In genomic region chr6:17451305-17451704, GRCm38 (mm10) we compare ENCODE assay signal across 21 mouse cellular contexts. TPM values are rescaled to one million over a fixed set of nuclear protein-coding genes. Genes with fewer than 3 reads are reported as not detected.
DNase-seq lines count a peak whose midpoint lies in the region; ATAC-seq and TF ChIP-seq lines count a peak whose summit lies in the region.
"Had no signal": no experiment of that assay in that cellular context is flagged by ENCODE, and none has a peak within 500 bp of the region (broad histone marks: within the 10 kb centered on the region; RNA-seq: fewer than 3 reads in every experiment).

No protein-coding gene starts in this region.

- peaks cover 66% of the 10 kb centered on the region for H3K27me3 ChIP-seq in hindbrain, embryonic 10.5 days (ENCODE audit: insufficient read depth, poor library complexity, severe bottlenecking)
- peaks cover 19% of the 10 kb centered on the region for H3K27me3 ChIP-seq in hindbrain, embryonic 13.5 days
- H3K27me3 ChIP-seq in lung, postnatal 0 days (replicated peaks; ENCODE audit: insufficient read depth, low read length), result no peaks in the 10 kb centered on the region
- no peaks in the 10 kb centered on the region for H3K27me3 ChIP-seq in embryonic facial prominence, embryonic 14.5 days (replicated peaks; ENCODE audit: control insufficient read depth, insufficient read depth, low read length)
- H3K27me3 ChIP-seq: embryonic facial prominence, embryonic 15.5 days; liver, embryonic 13.5 days; lung, embryonic 15.5 days; megakaryocyte, embryonic 14.5 days had no signal

- H3K27ac ChIP-seq in hindbrain, embryonic 10.5 days, result no peak overlapping the region
- H3K27ac ChIP-seq in hindbrain, embryonic 13.5 days, result no peak overlapping the region
- H3K27ac ChIP-seq in lung, postnatal 0 days (ENCODE audit: low read length), result no peak overlapping the region
- H3K27ac ChIP-seq in embryonic facial prominence, embryonic 14.5 days (replicated peaks; ENCODE audit: low read depth, low read length), result no peak overlapping the region
- H3K27ac ChIP-seq: embryonic facial prominence, embryonic 15.5 days; gastrocnemius, adult 2 months; liver, embryonic 13.5 days; lung, embryonic 15.5 days; stomach, postnatal 0 days had no signal

- peaks cover 8% of the 10 kb centered on the region; the same call in 1 of the 2 replicates for H3K4me1 ChIP-seq in hindbrain, embryonic 10.5 days (replicated peaks)
- H3K4me1 ChIP-seq in hindbrain, embryonic 13.5 days (replicated peaks), result no peaks in the 10 kb centered on the region
- no peaks in the 10 kb centered on the region for H3K4me1 ChIP-seq in lung, postnatal 0 days (ENCODE audit: insufficient read depth, low read depth, low read length)
- no peaks in the 10 kb centered on the region for H3K4me1 ChIP-seq in embryonic facial prominence, embryonic 14.5 days (ENCODE audit: control insufficient read depth, insufficient read depth, low read length)
- H3K4me1 ChIP-seq: embryonic facial prominence, embryonic 15.5 days; liver, embryonic 13.5 days; lung, embryonic 15.5 days; megakaryocyte, embryonic 14.5 days had no signal

- H3K4me3 ChIP-seq in hindbrain, embryonic 10.5 days, result no peak overlapping the region
- H3K4me3 ChIP-seq in hindbrain, embryonic 13.5 days, result no peak overlapping the region
- no peak overlapping the region for H3K4me3 ChIP-seq in lung, postnatal 0 days (ENCODE audit: low read depth, low read length)
- H3K4me3 ChIP-seq in embryonic facial prominence, embryonic 14.5 days (ENCODE audit: low read depth, low read length), result no peak overlapping the region
- H3K4me3 ChIP-seq: embryonic facial prominence, embryonic 15.5 days; gastrocnemius, adult 2 months; liver, embryonic 13.5 days; lung, embryonic 15.5 days; megakaryocyte, embryonic 14.5 days had no signal

- 10% methylated on average over 5 of the region's 5 CpGs for WGBS in hindbrain, embryonic 10.5 days
- 6% methylated on average over 5 of the region's 5 CpGs for WGBS in hindbrain, embryonic 13.5 days
- WGBS in lung, postnatal 0 days, result 36% methylated on average over 5 of the region's 5 CpGs
- WGBS in embryonic facial prominence, embryonic 14.5 days, result 33% methylated on average over 5 of the region's 5 CpGs

- intact Hi-C loops in left cerebral cortex, postnatal 10 days (cut with DNase I), result no loop called here

- ATAC-seq in hindbrain, embryonic 13.5 days (ENCODE audit: low FRiP score), result no peak
- peak; percentile 64 for ATAC-seq in lung, postnatal 0 days
- ATAC-seq in embryonic facial prominence, embryonic 14.5 days (ENCODE audit: low read depth), result peak; percentile 41; the same call in 1 of the 2 replicates
- ATAC-seq: forebrain, embryonic 14.5 days; intestine, postnatal 0 days had no signal

- no peaks in the 10 kb centered on the region for H3K9me3 ChIP-seq in hindbrain, embryonic 10.5 days
- no peaks in the 10 kb centered on the region for H3K9me3 ChIP-seq in hindbrain, embryonic 13.5 days
- no peaks in the 10 kb centered on the region for H3K9me3 ChIP-seq in lung, postnatal 0 days (ENCODE audit: low read length)
- H3K9me3 ChIP-seq in embryonic facial prominence, embryonic 14.5 days (ENCODE audit: control insufficient read depth, low read length), result no peaks in the 10 kb centered on the region
- H3K9me3 ChIP-seq: embryonic facial prominence, embryonic 15.5 days; liver, embryonic 13.5 days; lung, embryonic 15.5 days; megakaryocyte, embryonic 14.5 days had no signal

- no peak overlapping the region for H3K4me2 ChIP-seq in hindbrain, embryonic 13.5 days
- H3K4me2 ChIP-seq in lung, postnatal 0 days (replicated peaks; ENCODE audit: low read depth, low read length), result no peak overlapping the region
- H3K4me2 ChIP-seq in embryonic facial prominence, embryonic 14.5 days (ENCODE audit: low read depth, low read length), result no peak overlapping the region
- H3K4me2 ChIP-seq: embryonic facial prominence, embryonic 15.5 days; liver, embryonic 13.5 days; lung, embryonic 15.5 days had no signal

- TF ChIP-seq EP300 in lung, postnatal 0 days (IDR thresholded peaks at IDR 0.05), result peak; percentile 87

- TF ChIP-seq CTCF in lung, postnatal 0 days (IDR thresholded peaks at IDR 0.05), result no peak

- no peaks in the 10 kb centered on the region for H3K36me3 ChIP-seq in hindbrain, embryonic 10.5 days
- H3K36me3 ChIP-seq in hindbrain, embryonic 13.5 days, result no peaks in the 10 kb centered on the region
- H3K36me3 ChIP-seq in lung, postnatal 0 days (ENCODE audit: insufficient read depth, low read length), result no peaks in the 10 kb centered on the region
- no peaks in the 10 kb centered on the region for H3K36me3 ChIP-seq in embryonic facial prominence, embryonic 14.5 days (ENCODE audit: control insufficient read depth, insufficient read depth, low read length)
- H3K36me3 ChIP-seq: embryonic facial prominence, embryonic 15.5 days; liver, embryonic 13.5 days; lung, embryonic 15.5 days had no signal

- H3K9ac ChIP-seq in hindbrain, embryonic 13.5 days, result no peak overlapping the region
- H3K9ac ChIP-seq in lung, postnatal 0 days (replicated peaks; ENCODE audit: low read depth), result no peak overlapping the region
- H3K9ac ChIP-seq in embryonic facial prominence, embryonic 14.5 days (ENCODE audit: low read depth, low read length), result no peak overlapping the region
- H3K9ac ChIP-seq: embryonic facial prominence, embryonic 15.5 days; liver, embryonic 13.5 days; lung, embryonic 15.5 days had no signal

- DNase-seq in hindbrain, embryonic 10.5 days (ENCODE audit: low spot score), result peak; percentile 20
- DNase-seq in lung, postnatal 0 days (ENCODE audit: low spot score), result peak; percentile 64
- DNase-seq in lung, postnatal 4 days, result no peak
- peak; percentile 83 for DNase-seq in Muller cell, postnatal 12 days (ENCODE audit: inconsistent ontology term)
- DNase-seq in embryonic facial prominence, embryonic 14.5 days (ENCODE audit: low spot score), result no peak
- DNase-seq in layer of hippocampus, adult 11-12 months (ENCODE audit: low spot score), result no peak
- DNase-seq in left cerebral cortex, postnatal 10 days (ENCODE audit: extremely low spot score in 1 of 2, low spot score in 2 of 2), result no peak
- DNase-seq: adrenal gland, postnatal 14 days; cerebellum, adult 2 months; cerebellum, postnatal 36 days; gastrocnemius, adult 2 months; kidney, postnatal 14 days; liver, embryonic 13.5 days; midbrain, embryonic 14.5 days had no signal

RNA-seq across cellular contexts. Expression of gene Met, which starts 12.3 kb away (rescaled TPM):
- polyA plus RNA-seq in hindbrain, embryonic 10.5 days (2016; fragmentation: Nextera tagmentation; extraction: Ambion mirVana), result 1.9 and 3.2 TPM in 2 replicates
- polyA plus RNA-seq in hindbrain, embryonic 13.5 days (2015; fragmentation: Nextera tagmentation; extraction: Ambion mirVana), result 1.7 and 1.9 TPM in 2 replicates
- polyA plus RNA-seq in lung, postnatal 0 days (2015; fragmentation: Nextera tagmentation; extraction: Ambion mirVana), result 9.3 and 9.5 TPM in 2 replicates
- polyA plus RNA-seq in embryonic facial prominence, embryonic 14.5 days (2014; fragmentation: Nextera tagmentation; extraction: Ambion mirVana), result 9.0 and 11.1 TPM in 2 replicates
- 10 to 100 TPM; 61.3 to 69.8 TPM for total RNA-seq in left cerebral cortex, postnatal 10 days (2021)

Comparison
In these comparisons a context has a peak if more than half of its experiments do, and no peak if none do; other contexts are left out.
1. DNase-seq: peak in hindbrain, embryonic 10.5 days (single experiment), lung, postnatal 0 days (single experiment) and Muller cell, postnatal 12 days (single experiment); none in lung, postnatal 4 days (0 of 2), embryonic facial prominence, embryonic 14.5 days (single experiment), layer of hippocampus, adult 11-12 months (single experiment) and left cerebral cortex, postnatal 10 days (0 of 2).